Mouse (Mus musculus): Measurements from ENCODE around the gene Ccdc93. TPM values are rescaled to one million over a fixed set of nuclear protein-coding genes. Genes with fewer than 3 reads are reported as not detected.

Gene Ccdc93
- total and polyA plus RNA-seq, 3 experiments = 21.3 to 21.5 TPM; not detected in 1

GRCm38 (mm10) chr1:121478284-121478980, 47.6 kb downstream of the Ccdc93 start:
- Histone ChIP-seq H3K4me3 (ENCODE audit: control insufficient read depth in 1 of 2, insufficient read depth in 1 of 2, low read depth in 2 of 2, low read length in 2 of 2) (no peak overlapping the region), H3K9me3 (replicated peaks; ENCODE audit: insufficient read depth, low read length) (no peaks in the 10 kb centered on the region), H3K27ac (ENCODE audit: control insufficient read depth, low read depth, low read length) (peak overlapping the region; percentile 50; the same call in 1 of the 2 replicates), H3K79me2 (ENCODE audit: control insufficient read depth, insufficient read depth, low read length, poor library complexity) (no peaks in the 10 kb centered on the region), H3K27me3 (ENCODE audit: control insufficient read depth in 1 of 2, insufficient read depth in 2 of 2, low read length in 2 of 2) (no peaks in the 10 kb centered on the region), H3K36me3 (ENCODE audit: control insufficient read depth in 1 of 2, insufficient read depth in 2 of 2, low read length in 2 of 2) (peaks cover 7 to 12% of the 10 kb centered on the region in 2 experiments), H3K9ac (ENCODE audit: control insufficient read depth, low read depth, low read length, poor library complexity, severe bottlenecking) (no peak overlapping the region), H3K4me1 (ENCODE audit: control insufficient read depth in 1 of 2, insufficient read depth in 2 of 2, low read length in 2 of 2) (peaks cover 12 to 17% of the 10 kb centered on the region in 2 experiments)
- TF ChIP-seq MYB (IDR thresholded peaks at IDR 0.05; ENCODE audit: low read depth, low read length) (peak; percentile 81), MAX (IDR thresholded peaks at IDR 0.05; ENCODE audit: low read length) (peak; percentile 51), RCOR1 (IDR thresholded peaks at IDR 0.05; ENCODE audit: low read depth, low read length) (peak; percentile 24; the same call in 1 of the 2 replicates), GATA1 (IDR thresholded peaks at IDR 0.05; ENCODE audit: low read depth, low read length) (peak; percentile 13; the same call in 1 of the 2 replicates), USF1 (IDR thresholded peaks at IDR 0.05; ENCODE audit: low read depth, low read length) (no peak), ETS1 (IDR thresholded peaks at IDR 0.05; ENCODE audit: low read depth, low read length) (peak; percentile 93), POLR2A (IDR thresholded peaks at IDR 0.05; ENCODE audit: control insufficient read depth in 1 of 2, insufficient read depth in 1 of 2, low read depth in 1 of 2, low read length in 2 of 2, poor library complexity in 1 of 2) (peak in 1 of 2 experiments; percentile 21; a peak in 1 of 4 replicates), MXI1 (IDR thresholded peaks at IDR 0.05; ENCODE audit: low read depth, low read length) (peak; percentile 58; the same call in 1 of the 2 replicates), TCF12 (IDR thresholded peaks at IDR 0.05; ENCODE audit: low read depth, low read length) (peak; percentile 83), ELF1 (IDR thresholded peaks at IDR 0.05; ENCODE audit: low read depth, low read length) (peak; percentile 48; the same call in 1 of the 2 replicates), TBP (IDR thresholded peaks at IDR 0.05; ENCODE audit: low read depth, low read length) (0 out of 2 replicates have a peak, but pooled peaks have one; percentile 40), EP300 (IDR thresholded peaks at IDR 0.05; ENCODE audit: low read depth in 1 of 2, low read length in 2 of 2) (peak; percentile 83 to 89), NELFE (IDR thresholded peaks at IDR 0.05; ENCODE audit: low read depth, low read length) (no peak), RAD21 (IDR thresholded peaks at IDR 0.05; ENCODE audit: low read depth, low read length) (no peak), MAZ (IDR thresholded peaks at IDR 0.05; ENCODE audit: low read depth, low read length) (peak; percentile 58), SIN3A (IDR thresholded peaks at IDR 0.05; ENCODE audit: low read length) (peak; percentile 83), CTCF (IDR thresholded peaks at IDR 0.05 in 2 of 3, conservative IDR thresholded peaks at IDR 0.05 in 1 of 3; ENCODE audit: control insufficient read depth in 1 of 3, insufficient read depth in 1 of 3, low read depth in 2 of 3, low read length in 3 of 3, poor library complexity in 1 of 3, severe bottlenecking in 1 of 3) (no peak), TAL1 (IDR thresholded peaks at IDR 0.05; ENCODE audit: low read length) (peak; percentile 16; the same call in 1 of the 2 replicates)
- peak; percentile 86 for DNase-seq (ENCODE audit: low read depth, low spot score)

GRCm38 (mm10) chr1:121479403-121479802, 48.6 kb downstream of the Ccdc93 start:
- Histone ChIP-seq H3K4me1 (ENCODE audit: control insufficient read depth in 1 of 2, insufficient read depth in 2 of 2, low read length in 2 of 2) (peaks cover 12 to 17% of the 10 kb centered on the region in 2 experiments), H3K36me3 (ENCODE audit: control insufficient read depth in 1 of 2, insufficient read depth in 2 of 2, low read length in 2 of 2) (peaks cover 7 to 12% of the 10 kb centered on the region in 2 experiments), H3K9ac (ENCODE audit: control insufficient read depth, low read depth, low read length, poor library complexity, severe bottlenecking) (no peak overlapping the region), H3K27ac (ENCODE audit: control insufficient read depth, low read depth, low read length) (no peak overlapping the region), H3K4me3 (ENCODE audit: control insufficient read depth in 1 of 2, insufficient read depth in 1 of 2, low read depth in 2 of 2, low read length in 2 of 2) (no peak overlapping the region), H3K9me3 (replicated peaks; ENCODE audit: insufficient read depth, low read length) (no peaks in the 10 kb centered on the region), H3K27me3 (ENCODE audit: control insufficient read depth in 1 of 2, insufficient read depth in 2 of 2, low read length in 2 of 2) (no peaks in the 10 kb centered on the region), H3K79me2 (ENCODE audit: control insufficient read depth, insufficient read depth, low read length, poor library complexity) (no peaks in the 10 kb centered on the region)
- DNase-seq (ENCODE audit: low read depth, low spot score) = no peak
- TF ChIP-seq MAX (IDR thresholded peaks at IDR 0.05; ENCODE audit: low read length) (no peak), HCFC1 (IDR thresholded peaks at IDR 0.05; ENCODE audit: low read depth, low read length) (no peak), RCOR1 (IDR thresholded peaks at IDR 0.05; ENCODE audit: low read depth, low read length) (no peak)
